Mouse (Mus musculus): ENCODE results near the gene Relb.

- no peak for TF ChIP-seq CTCF (IDR thresholded peaks at IDR 0.05; ENCODE audit: borderline replicate concordance, extremely low read depth, insufficient read depth, insufficient read length)
- no peak for TF ChIP-seq POLR2A (IDR thresholded peaks at IDR 0.05; ENCODE audit: borderline replicate concordance, extremely low read depth, insufficient read depth, insufficient read length, poor library complexity, severe bottlenecking)
Observed at GRCm38 (mm10) chr7:19560491-19561260, 68.6 kb downstream of the Relb start.

Data from brain, embryonic 14.5 days (tissue).